Mouse (Mus musculus) cerebellum, adult 2 months (tissue): ENCODE results near the gene Tmem87b. TPM values are rescaled to one million over a fixed set of nuclear protein-coding genes. Genes with fewer than 3 reads are reported as not detected.
A peak's percentile ranks its signal among the peaks of the same experiment; 100 is the strongest.

Source experiments
- DNase-seq, 2 experiments: peaks; one replicate each; pipeline ENCODE4 v3.0.0; 2021
- H3K27ac ChIP-seq: fragments of 200-500 bp; 2 replicates; pipeline ENCODE4 v1.5.1; 2012; ENCODE audit warnings: low read length, control low read depth, inconsistent platforms; ENCODE audit not compliant: insufficient read depth
- H3K27me3 ChIP-seq: fragments of 200-500 bp; 2 replicates; pipeline ENCODE4 v1.6.1; 2012; ENCODE audit warnings: inconsistent platforms, mild to moderate bottlenecking, low read length, moderate library complexity; ENCODE audit not compliant: control insufficient read depth, insufficient read depth
- H3K4me1 ChIP-seq: fragments of 200-500 bp; 2 replicates; pipeline ENCODE4 v1.6.1; 2011; ENCODE audit warnings: low read length; ENCODE audit not compliant: control insufficient read depth, insufficient read depth
- H3K4me3 ChIP-seq: fragments of 200-500 bp; replicated peaks from 2 replicates; pipeline ENCODE3; 2011; ENCODE audit warnings: mild to moderate bottlenecking, low read depth, low read length, control low read depth; ENCODE audit not compliant: insufficient read depth
- CTCF ChIP-seq: fragments of 200-500 bp; IDR thresholded peaks from 2 replicates; pipeline ENCODE4 v1.5.1; 2011; ENCODE audit warnings: low read depth, mild to moderate bottlenecking, control low read depth, low read length, moderate library complexity, borderline replicate concordance; ENCODE audit not compliant: insufficient read depth
- POLR2A ChIP-seq: fragments of 200-500 bp; IDR thresholded peaks from 2 replicates; pipeline ENCODE4 v1.6.1; 2011; ENCODE audit warnings: low read length, control low read depth, borderline replicate concordance; ENCODE audit not compliant: insufficient read depth
- WGBS: fragments of 180-500 bp; shearing (Covaris S2); methylation state at CpG from one replicate; pipeline ENCODE4 v1.1.7; 2018; 5-methylcytosine and 5-hydroxymethylcytosine counted together
- polyA plus RNA-seq: library from polyadenylated mRNA; depleted of rRNA; stranded (reverse); fragments of >200 nt; gene quantifications from 2 replicates; pipeline ENCODE4 v1.2.3, GENCODE M21; 2012

Gene Tmem87b
- polyA plus RNA-seq, 1 experiment = 28.0 TPM

DNA sequence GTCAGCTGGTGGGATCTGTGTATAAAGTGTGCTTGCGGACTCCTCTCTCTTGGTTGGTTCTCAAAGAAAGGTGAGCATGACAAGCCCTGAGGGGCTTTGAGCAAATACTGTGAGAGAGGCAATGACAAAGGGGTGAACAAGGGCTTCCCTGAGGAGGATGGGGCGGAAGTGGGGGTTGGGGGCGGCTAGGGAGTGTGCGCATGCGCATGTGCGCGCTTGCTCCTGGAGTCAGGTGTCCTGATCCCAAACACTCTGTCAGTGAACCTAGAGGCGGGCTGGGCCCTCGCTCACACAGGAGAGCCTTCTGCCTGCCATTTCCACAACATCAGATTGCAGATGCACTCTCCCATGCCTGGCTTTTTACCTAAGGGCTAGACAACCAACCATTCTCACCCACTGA, 54.3 kb downstream of the Tmem87b start:
- TF ChIP-seq CTCF (no peak), POLR2A (no peak)
- H3K4me1 ChIP-seq = no peaks in the 10 kb centered on the region
- no peak overlapping the region for H3K27ac ChIP-seq
- H3K27me3 ChIP-seq = no peaks in the 10 kb centered on the region
- H3K4me3 ChIP-seq = no peak overlapping the region
- no peak for DNase-seq
- WGBS = 92% methylated on average over 9 of the region's 9 CpGs

- Histone ChIP-seq H3K4me3 (no peak overlapping the region), H3K4me1 (no peaks in the 10 kb centered on the region), H3K27me3 (no peaks in the 10 kb centered on the region), H3K27ac (no peak overlapping the region)
- WGBS = 56% methylated on average over 8 of the region's 8 CpGs
- DNase-seq = no peak
- TF ChIP-seq CTCF = no peak
- TF ChIP-seq POLR2A = no peak
Measured at GRCm38 (mm10) chr2:128875526-128875925, 57.6 kb downstream of the Tmem87b start.

DNA sequence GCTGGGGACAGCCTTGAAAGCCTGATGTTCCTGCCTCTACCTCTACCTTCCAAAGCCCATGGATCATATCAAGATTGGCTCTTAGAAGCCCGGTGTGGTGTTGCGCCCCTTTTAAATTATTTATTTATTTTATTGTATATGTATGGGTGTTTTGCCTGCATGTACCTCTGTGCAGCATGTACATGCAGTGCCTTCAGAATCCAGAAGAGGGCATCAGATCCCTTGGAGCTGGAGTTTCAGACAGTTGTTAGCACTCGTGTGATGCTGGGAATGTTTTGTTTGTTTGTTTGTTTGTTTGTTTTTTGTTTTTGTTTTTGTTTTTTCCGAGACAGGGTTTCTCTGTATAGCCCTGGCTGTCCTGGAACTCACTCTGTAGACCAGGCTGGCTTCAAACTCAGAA, 63.3 kb downstream of the Tmem87b start:
- Histone ChIP-seq H3K4me1 (no peaks in the 10 kb centered on the region), H3K27ac (no peak overlapping the region), H3K4me3 (no peak overlapping the region), H3K27me3 (no peaks in the 10 kb centered on the region)
- TF ChIP-seq POLR2A = no peak
- no peak for TF ChIP-seq CTCF
- WGBS = 73% methylated on average over 4 of the region's 4 CpGs
- no peak for DNase-seq

DNA sequence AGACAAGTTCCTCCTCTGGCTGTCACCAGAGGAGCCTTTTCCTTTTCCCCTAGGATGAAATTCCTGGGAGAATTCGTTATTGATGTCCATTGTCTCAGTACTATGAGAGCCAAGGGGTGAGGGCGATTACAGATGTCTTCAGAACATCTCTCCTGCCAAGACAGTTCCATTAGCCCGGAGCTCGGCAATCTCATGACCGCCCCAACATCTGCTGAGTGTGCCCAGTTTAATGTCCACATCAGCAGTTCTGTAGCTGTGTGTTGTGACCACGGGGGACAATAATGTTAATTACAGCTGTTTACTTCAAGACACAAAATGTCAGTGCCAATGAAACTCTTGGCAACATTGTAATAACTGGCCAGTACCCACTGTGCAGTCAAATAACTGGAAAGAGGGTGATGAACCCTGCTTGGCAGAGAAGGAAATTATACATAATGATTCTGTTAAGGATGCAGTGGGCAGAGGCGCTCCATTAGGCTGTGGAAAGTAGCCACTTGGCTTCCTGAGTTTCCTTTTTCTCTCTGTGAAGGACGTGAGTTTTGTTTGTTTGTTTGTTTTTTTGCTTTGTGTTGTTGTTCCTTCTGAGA, 67.4 kb downstream of the Tmem87b start:
- no peaks in the 10 kb centered on the region; the same call in 1 of the 2 replicates for H3K27me3 ChIP-seq
- no peak overlapping the region for H3K27ac ChIP-seq
- WGBS = 54% methylated on average over 8 of the region's 8 CpGs
- DNase-seq = no peak
- TF ChIP-seq POLR2A (no peak), CTCF (no peak)
- no peaks in the 10 kb centered on the region for H3K4me1 ChIP-seq
- H3K4me3 ChIP-seq = no peak overlapping the region

DNA sequence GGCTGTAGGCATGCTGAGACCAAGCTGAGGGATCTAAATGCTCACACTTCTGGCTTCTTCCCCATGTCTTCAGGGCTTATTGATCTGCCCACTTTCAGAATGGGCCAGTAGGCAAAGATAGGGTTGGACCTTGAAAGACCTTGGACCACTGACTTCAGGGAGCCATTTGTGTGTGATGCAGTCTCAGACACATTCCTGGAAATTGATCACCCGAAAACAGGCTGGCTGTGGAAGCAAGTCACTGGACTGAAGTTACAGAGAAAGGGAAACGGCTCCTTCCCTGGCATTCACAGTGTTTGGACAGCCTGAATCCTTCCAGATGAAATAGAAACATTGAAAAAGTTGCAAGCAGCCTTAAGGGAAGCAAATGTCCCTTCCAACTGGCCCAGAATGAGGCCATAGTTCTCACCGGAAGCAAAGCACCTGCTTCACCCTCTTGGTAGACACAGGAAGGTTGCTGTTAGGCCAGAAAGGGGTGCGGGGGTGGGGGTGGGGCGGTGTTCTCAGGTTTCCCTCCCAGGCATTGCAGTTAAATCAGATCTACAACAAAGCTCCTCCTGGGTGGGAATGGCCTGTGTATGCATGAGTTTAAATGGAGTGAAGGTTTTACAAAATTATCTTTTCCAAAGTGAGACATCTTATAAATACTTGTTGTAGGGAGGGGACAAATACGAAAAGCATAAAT, 70.1 kb downstream of the Tmem87b start:
- no peaks in the 10 kb centered on the region; the same call in 1 of the 2 replicates for H3K27me3 ChIP-seq
- TF ChIP-seq CTCF (no peak), POLR2A (no peak)
- 65% methylated on average over 6 of the region's 6 CpGs for WGBS
- H3K4me3 ChIP-seq = no peak overlapping the region
- peaks cover 4% of the 10 kb centered on the region; the same call in 1 of the 2 replicates for H3K4me1 ChIP-seq
- DNase-seq = no peak
- H3K27ac ChIP-seq = no peak overlapping the region

DNA sequence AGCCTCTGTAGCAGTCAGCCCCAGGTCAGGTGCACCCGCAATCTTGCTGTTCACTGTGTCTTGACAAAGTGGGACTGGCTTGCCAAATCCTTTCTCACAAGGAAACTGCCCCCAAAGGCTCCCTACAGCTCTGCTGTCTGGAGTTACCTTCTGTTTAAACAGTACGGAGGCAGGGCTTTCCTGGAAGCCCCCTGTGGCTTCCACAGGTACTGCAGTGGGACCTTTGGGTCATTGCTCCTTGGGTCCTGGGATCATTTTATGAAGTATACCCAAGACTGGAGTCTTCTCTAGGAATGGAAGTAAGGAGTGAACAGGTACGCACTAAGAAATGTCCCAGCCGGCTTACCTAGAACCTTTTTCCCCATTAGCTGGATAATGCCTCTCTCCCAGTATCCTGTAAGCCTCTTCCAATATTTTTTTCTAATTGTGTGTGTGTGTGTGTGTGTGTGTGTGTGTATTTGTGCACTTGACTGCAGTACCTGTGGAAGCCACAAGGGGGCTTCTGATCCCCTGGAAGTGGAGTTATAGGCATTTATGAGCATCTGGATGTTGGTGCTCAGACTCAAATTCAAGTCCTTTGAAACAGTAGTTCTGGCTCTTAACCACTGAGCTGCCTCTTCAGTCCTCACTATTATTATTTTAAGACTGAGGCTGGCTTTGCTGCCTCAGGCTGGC, 72.9 kb downstream of the Tmem87b start:
- H3K4me3 ChIP-seq = no peak overlapping the region
- TF ChIP-seq POLR2A = no peak
- peak; percentile 14; the same call in 1 of the 2 replicates for TF ChIP-seq CTCF
- peaks cover 4% of the 10 kb centered on the region; the same call in 1 of the 2 replicates for H3K4me1 ChIP-seq
- DNase-seq = no peak
- WGBS = 67% methylated on average over 4 of the region's 4 CpGs
- H3K27me3 ChIP-seq = no peaks in the 10 kb centered on the region; the same call in 1 of the 2 replicates
- no peak overlapping the region for H3K27ac ChIP-seq

DNA sequence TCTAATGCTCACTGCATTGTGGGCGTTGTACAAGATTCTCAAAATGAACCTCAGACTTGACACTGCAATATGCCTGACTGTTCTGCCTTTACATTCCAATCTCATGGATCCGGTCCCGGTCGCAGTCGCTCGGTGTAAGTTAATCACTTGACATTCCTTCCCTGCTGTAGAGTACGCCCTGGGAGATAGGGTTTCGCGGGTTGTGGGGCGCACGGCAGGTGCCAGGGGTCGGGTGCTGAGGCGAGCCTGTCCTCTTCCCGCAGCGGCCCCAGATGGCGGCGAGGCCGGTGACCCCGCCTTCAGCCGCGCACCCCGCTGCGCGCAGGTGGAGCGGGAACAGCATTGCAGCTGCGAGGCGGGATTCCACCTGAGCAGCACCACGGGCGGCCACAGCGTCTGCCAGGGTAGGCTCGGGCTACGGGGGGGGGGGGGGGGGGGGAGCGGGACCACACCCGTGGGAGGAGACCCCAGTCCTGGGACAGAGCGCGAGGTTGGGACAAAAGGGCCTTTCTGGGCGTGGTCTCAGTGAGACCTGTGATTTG, 74.3 kb downstream of the Tmem87b start:
- H3K27me3 ChIP-seq = no peaks in the 10 kb centered on the region; the same call in 1 of the 2 replicates
- DNase-seq = peak; percentile 53 to 58
- WGBS = 2% methylated on average over 36 of the region's 37 CpGs
- H3K4me3 ChIP-seq = peak overlapping the region; percentile 52
- H3K4me1 ChIP-seq = peaks cover 4% of the 10 kb centered on the region; the same call in 1 of the 2 replicates
- TF ChIP-seq POLR2A = no peak
- TF ChIP-seq CTCF = no peak
- H3K27ac ChIP-seq = no peak overlapping the region
